Mouse (Mus musculus) left cerebral cortex, adult 6 months (tissue): ENCODE results near the gene Gm20521. TPM values are rescaled to one million over a fixed set of nuclear protein-coding genes. Genes with fewer than 3 reads are reported as not detected.

Experiments
- long read RNA-seq, 2 experiments: library from polyadenylated mRNA; unstranded; transcript quantifications; one replicate each; pipeline ENCODE4 v2.0.0; 2019 to 2020
- polyA plus RNA-seq: library from polyadenylated mRNA; unstranded; fragments of <200 nt; fragmentation: Nextera tagmentation; gene quantifications from 2 replicates; pipeline ENCODE4 v1.2.3, GENCODE M21; 2021

The Gm20521 gene
- polyA plus RNA-seq, result not detected in 2 replicates
- long read RNA-seq, experiment 1, partial matches to known transcripts, result 0 of 38 reads
- long read RNA-seq, experiment 1, other reads (novel, unspliced or antisense), result 38 of 38 reads
- long read RNA-seq, experiment 2, partial matches to known transcripts, result 0 of 31 reads
- long read RNA-seq, experiment 2, other reads (novel, unspliced or antisense), result 31 of 31 reads

DNA sequence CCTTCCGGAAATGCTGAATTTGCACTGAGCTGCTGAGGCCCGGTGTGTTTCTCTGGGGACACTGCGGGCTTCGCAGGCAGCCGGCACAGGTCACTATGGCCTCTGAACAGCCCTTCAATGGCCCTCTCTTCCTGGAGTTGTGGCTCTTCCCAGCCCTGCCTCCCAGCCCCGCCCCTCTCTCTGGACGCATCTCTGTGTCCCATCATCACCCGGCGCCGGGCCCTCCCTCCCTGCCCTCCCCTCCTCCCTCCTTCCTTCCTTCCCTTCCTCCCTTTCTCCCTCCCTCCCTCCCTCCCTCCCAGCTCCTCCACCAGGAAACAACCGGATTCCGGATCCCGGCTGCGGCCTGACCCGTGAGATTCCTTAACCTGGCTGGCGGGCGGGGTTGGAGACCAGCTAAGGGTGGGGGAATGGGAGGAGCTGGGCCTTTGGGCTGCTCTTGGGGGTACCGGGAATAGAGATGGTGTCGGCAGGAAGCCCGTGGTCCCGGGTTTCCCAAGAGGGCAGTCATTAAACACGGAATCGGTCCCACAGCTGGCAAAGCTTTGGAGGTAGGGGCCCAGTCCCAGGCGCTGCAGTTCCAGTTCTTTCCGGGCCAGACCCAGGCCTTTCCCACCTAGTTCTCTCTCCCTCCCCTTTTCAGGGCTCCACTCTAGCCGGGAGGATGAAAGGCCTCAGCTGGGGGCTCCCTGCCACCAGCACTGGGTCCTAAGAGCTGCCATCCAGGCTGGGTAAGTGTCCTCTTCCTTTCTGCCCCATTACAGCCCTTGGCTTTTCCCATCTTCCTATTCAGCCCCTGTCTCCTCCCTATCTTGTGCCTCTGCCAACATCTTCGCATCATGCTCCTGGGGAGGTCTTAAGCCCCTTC, at the start of gene Gm20521, which contains the start of gene Bcl2l2:
Gene Gm20521, plus strand, starts transcription at position 288 of the 868 bp plus-strand sequence.
Gene Bcl2l2, plus strand, starts transcription at position 224 of the 868 bp plus-strand sequence.

GRCm38 (mm10) chr14:54870861-54871260, 12.4 kb upstream of the Gm20521 start, which contains the start of gene Homez:
TSS of gene Homez (minus strand) at chr14:54870961.

DNA sequence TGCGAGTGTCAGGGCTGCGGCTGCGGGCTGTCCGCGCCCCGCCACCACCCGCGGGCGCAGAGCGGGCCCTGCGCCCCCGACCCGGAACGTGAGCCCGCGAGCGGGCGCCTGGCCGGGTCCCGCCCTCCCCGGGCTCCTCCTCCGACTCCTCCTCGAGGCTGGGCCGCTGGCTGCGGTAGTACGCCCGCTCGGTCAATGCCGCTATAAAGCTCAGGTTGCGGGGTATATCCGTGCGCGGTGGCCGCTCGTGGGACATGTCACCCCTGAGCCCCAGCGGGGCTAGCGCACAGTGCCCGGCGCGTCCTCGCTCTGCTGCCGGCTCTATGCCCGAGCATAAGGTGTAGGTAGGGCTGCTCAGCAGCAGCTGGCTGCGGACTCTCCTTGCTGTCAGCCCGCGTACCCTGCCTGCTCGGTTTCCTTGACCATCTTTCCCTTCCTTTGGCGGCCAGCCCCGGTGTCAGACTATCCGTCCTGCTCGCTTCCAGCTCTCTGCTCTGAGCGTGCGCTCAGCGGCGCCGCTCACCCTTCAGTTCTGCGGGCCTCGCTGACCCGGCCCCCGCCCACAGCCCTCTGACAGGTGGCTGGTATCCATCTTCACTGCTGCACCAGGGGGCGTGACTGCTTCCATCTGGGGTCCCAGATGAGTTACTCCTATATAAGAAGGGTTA, 6.1 kb upstream of the Gm20521 start, which contains the start of gene Ppp1r3e:
Gene Ppp1r3e, minus strand, starts transcription at position 503 of the 668 bp plus-strand sequence.

GRCm38 (mm10) chr14:54892200-54892599, 9.0 kb downstream of the Gm20521 start, which contains the start of gene Pabpn1:
TSS of gene Pabpn1 (plus strand) at chr14:54892500.

GRCm38 (mm10) chr14:54912886-54913285, 29.6 kb downstream of the Gm20521 start, which contains the start of gene Slc22a17:
TSS of gene Slc22a17 (minus strand) at chr14:54913132.

DNA sequence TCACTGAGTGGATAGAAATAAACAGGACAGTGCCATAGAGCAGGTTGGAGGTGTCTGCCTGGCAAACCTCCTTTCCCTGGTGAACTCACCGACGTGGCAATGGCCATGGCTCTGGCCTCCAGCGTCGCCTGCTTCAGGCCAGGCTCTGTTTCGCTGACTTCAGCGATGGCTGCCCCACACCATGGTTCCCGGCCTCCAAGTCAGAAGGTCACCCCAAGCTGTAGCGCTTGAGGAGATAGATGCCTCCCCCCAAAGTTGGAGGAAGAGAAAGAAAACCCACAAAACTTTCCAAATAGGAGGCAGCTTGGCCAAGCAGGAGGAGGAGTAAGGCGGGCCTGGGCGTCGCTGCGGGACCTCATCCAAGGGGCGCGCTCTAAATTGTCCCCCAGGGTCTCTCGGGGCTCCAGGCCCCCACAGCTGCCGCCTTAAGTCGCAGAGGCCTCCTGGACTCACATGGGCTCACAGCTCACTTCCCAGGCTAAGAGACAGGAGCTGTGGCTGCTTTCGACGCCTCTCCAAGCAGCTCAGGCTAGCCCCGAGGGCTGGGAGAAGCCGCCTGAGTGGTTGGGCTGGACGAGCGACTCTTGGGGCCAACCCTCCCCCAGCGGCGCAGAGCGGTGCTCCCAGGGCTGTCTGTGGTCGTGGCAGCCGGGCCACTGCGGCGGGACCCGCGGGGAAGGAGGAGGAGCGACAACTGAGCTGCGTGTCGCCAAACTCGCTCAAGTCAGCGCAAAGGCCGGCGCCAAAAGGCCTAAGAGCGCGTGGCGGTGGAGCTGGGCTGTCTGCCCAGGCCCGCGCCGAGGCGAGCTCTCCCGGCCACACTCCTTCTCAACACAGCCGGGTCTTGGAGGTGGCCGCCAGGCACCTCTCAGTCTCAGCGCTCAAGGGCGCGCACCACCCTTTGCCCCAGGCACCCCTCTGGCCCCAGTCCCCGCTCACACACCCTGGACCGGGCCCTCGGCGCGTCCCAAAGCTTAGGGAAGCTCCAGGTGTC, 42.4 kb downstream of the Gm20521 start, which contains the start of gene Efs:
Gene Efs, minus strand, starts transcription at position 778 of the 994 bp plus-strand sequence.

GRCm38 (mm10) chr14:54932645-54933150, 49.5 kb downstream of the Gm20521 start, which contains the start of gene Il25:
TSS of gene Il25 (plus strand) at chr14:54932695.

GRCm38 (mm10) chr14:54935904-54936830, 52.9 kb downstream of the Gm20521 start, which contains the start of gene Cmtm5:
TSS of gene Cmtm5 (plus strand) at chr14:54936261.

Other genes starting within 250 kb of the Gm20521 start
- not detected in 2 replicates for gene Gm17606, start 242.5 kb upstream of the Gm20521 start, polyA plus RNA-seq
- gene Cdh24, start 242.1 kb upstream of the Gm20521 start, polyA plus RNA-seq, result 0.64 and 0.83 TPM in 2 replicates
- gene 1700123O20Rik, start 197.2 kb upstream of the Gm20521 start, polyA plus RNA-seq, result 44.0 and 47.2 TPM in 2 replicates
- gene Acin1, start 196.5 kb upstream of the Gm20521 start, polyA plus RNA-seq, result 28.3 and 32.9 TPM in 2 replicates
- gene Gm29776, start 184.6 kb upstream of the Gm20521 start, polyA plus RNA-seq, result not detected in 2 replicates
- not detected in 2 replicates for gene Cebpe, start 171.3 kb upstream of the Gm20521 start, polyA plus RNA-seq
- gene Slc7a8, start 101.5 kb upstream of the Gm20521 start, polyA plus RNA-seq, result 17.7 and 25.0 TPM in 2 replicates
- gene Rnf212b, start 69.3 kb upstream of the Gm20521 start, polyA plus RNA-seq, result 0.10 TPM in 1 of 2 replicates, not detected in the other
- 5.8 and 7.3 TPM in 2 replicates for gene Homez, start 12.5 kb upstream of the Gm20521 start, polyA plus RNA-seq
- gene Ppp1r3e, start 5.9 kb upstream of the Gm20521 start, polyA plus RNA-seq, result 3.4 and 6.9 TPM in 2 replicates
- 7.9 and 8.1 TPM in 2 replicates for gene Bcl2l2, start 64 bp upstream of the Gm20521 start, polyA plus RNA-seq
- gene Pabpn1, start 9.1 kb downstream of the Gm20521 start, polyA plus RNA-seq, result 17.4 and 22.3 TPM in 2 replicates
- gene Slc22a17, start 29.7 kb downstream of the Gm20521 start, polyA plus RNA-seq, result 131 and 194 TPM in 2 replicates
- 0.77 and 5.0 TPM in 2 replicates for gene Efs, start 42.7 kb downstream of the Gm20521 start, polyA plus RNA-seq
- 0.10 and 0.20 TPM in 2 replicates for gene Il25, start 49.3 kb downstream of the Gm20521 start, polyA plus RNA-seq
- gene Cmtm5, start 52.8 kb downstream of the Gm20521 start, polyA plus RNA-seq, result 87.7 and 132 TPM in 2 replicates
- gene Myh6, start 83.5 kb downstream of the Gm20521 start, polyA plus RNA-seq, result 2.0 and 8.2 TPM in 2 replicates
- gene Gm17428, start 93.5 kb downstream of the Gm20521 start, polyA plus RNA-seq, result not detected in 2 replicates
- gene Myh7, start 111.2 kb downstream of the Gm20521 start, polyA plus RNA-seq, result 25.4 and 42.9 TPM in 2 replicates
- gene Ngdn, start 132.0 kb downstream of the Gm20521 start, polyA plus RNA-seq, result 55.7 and 61.3 TPM in 2 replicates
- 2.4 and 4.6 TPM in 2 replicates for gene Zfhx2, start 208.9 kb downstream of the Gm20521 start, polyA plus RNA-seq
- gene Thtpa, start 211.3 kb downstream of the Gm20521 start, polyA plus RNA-seq, result 16.3 and 18.9 TPM in 2 replicates
- gene Ap1g2, start 223.2 kb downstream of the Gm20521 start, polyA plus RNA-seq, result 1.0 and 1.1 TPM in 2 replicates
- 27.4 and 43.5 TPM in 2 replicates for gene Jph4, start 233.5 kb downstream of the Gm20521 start, polyA plus RNA-seq